ENCODE assay signal across 8 mouse cellular contexts in genomic region chr1:187031796-187032195, GRCm38 (mm10).
DNase-seq lines count a peak whose midpoint lies in the region; ATAC-seq and TF ChIP-seq lines count a peak whose summit lies in the region.

No protein-coding gene starts in this region.

- H3K27me3 ChIP-seq in midbrain, embryonic 11.5 days (ENCODE audit: control insufficient read depth, insufficient read depth, low read length), result no peaks in the 10 kb centered on the region
- H3K27me3 ChIP-seq in midbrain, embryonic 10.5 days (ENCODE audit: low read depth, poor library complexity, severe bottlenecking), result no peaks in the 10 kb centered on the region
- H3K27me3 ChIP-seq in heart, postnatal 0 days (ENCODE audit: control insufficient read depth, insufficient read depth, low read length), result no peaks in the 10 kb centered on the region

- DNase-seq in midbrain, embryonic 11.5 days (ENCODE audit: low spot score, missing footprints), result peak; percentile 87
- no peak for DNase-seq in midbrain, embryonic 10.5 days (ENCODE audit: low spot score)
- DNase-seq in MN1 (ENCODE audit: low spot score), result peak; percentile 18
- DNase-seq in c-Kit-positive CD71-positive TER-119-negative erythroid progenitor cells, embryonic 14.5 days (ENCODE audit: low read depth), result peak; percentile 31
- DNase-seq in heart, postnatal 0 days (ENCODE audit: low spot score), result peak; percentile 67
- DNase-seq in layer of hippocampus, postnatal 25 days (ENCODE audit: extremely low spot score in 1 of 2, low spot score in 1 of 2), result peak; percentile 12 to 20
- DNase-seq in urinary bladder, postnatal 4 days (ENCODE audit: low spot score in 2 of 2), result no peak

- no peak for TF ChIP-seq POLR2A in olfactory bulb, adult 2 months (IDR thresholded peaks at IDR 0.05; ENCODE audit: insufficient read depth, low read depth, low read length)

- TF ChIP-seq CTCF in heart, postnatal 0 days (IDR thresholded peaks at IDR 0.05; ENCODE audit: low read depth), result peak; percentile 87
- peak; percentile 56; the same call in 1 of the 2 replicates for TF ChIP-seq CTCF in olfactory bulb, adult 2 months (IDR thresholded peaks at IDR 0.05; ENCODE audit: insufficient read depth, low read depth, low read length)

- H3K36me3 ChIP-seq in midbrain, embryonic 11.5 days (ENCODE audit: control insufficient read depth, insufficient read depth, low read length), result no peaks in the 10 kb centered on the region
- H3K36me3 ChIP-seq in midbrain, embryonic 10.5 days, result no peaks in the 10 kb centered on the region
- no peaks in the 10 kb centered on the region for H3K36me3 ChIP-seq in heart, postnatal 0 days (replicated peaks; ENCODE audit: control insufficient read depth, insufficient read depth, low read length)

- no peak overlapping the region for H3K9ac ChIP-seq in midbrain, embryonic 11.5 days (ENCODE audit: low read length)
- no peak overlapping the region for H3K9ac ChIP-seq in heart, postnatal 0 days (replicated peaks; ENCODE audit: low read depth, low read length)

- no peak overlapping the region for H3K4me2 ChIP-seq in midbrain, embryonic 11.5 days
- H3K4me2 ChIP-seq in heart, postnatal 0 days (ENCODE audit: low read depth, low read length), result no peak overlapping the region

- H3K4me1 ChIP-seq in midbrain, embryonic 11.5 days (ENCODE audit: control insufficient read depth, insufficient read depth, low read length), result no peaks in the 10 kb centered on the region
- H3K4me1 ChIP-seq in midbrain, embryonic 10.5 days, result no peaks in the 10 kb centered on the region
- H3K4me1 ChIP-seq in heart, postnatal 0 days (ENCODE audit: control insufficient read depth, insufficient read depth), result no peaks in the 10 kb centered on the region
- H3K4me1 ChIP-seq in olfactory bulb, adult 2 months (ENCODE audit: control insufficient read depth, insufficient read depth, low read length), result no peaks in the 10 kb centered on the region

- no peak overlapping the region for H3K4me3 ChIP-seq in midbrain, embryonic 11.5 days (ENCODE audit: low read depth, low read length)
- H3K4me3 ChIP-seq in midbrain, embryonic 10.5 days, result no peak overlapping the region
- H3K4me3 ChIP-seq in heart, postnatal 0 days (ENCODE audit: low read depth, low read length), result no peak overlapping the region
- no peak overlapping the region for H3K4me3 ChIP-seq in olfactory bulb, adult 2 months (ENCODE audit: insufficient read depth, low read depth, low read length)

- H3K27ac ChIP-seq in midbrain, embryonic 11.5 days (ENCODE audit: low read depth, low read length), result no peak overlapping the region
- H3K27ac ChIP-seq in midbrain, embryonic 10.5 days (replicated peaks), result no peak overlapping the region
- H3K27ac ChIP-seq in heart, postnatal 0 days (ENCODE audit: low read depth), result no peak overlapping the region
- no peak overlapping the region for H3K27ac ChIP-seq in olfactory bulb, adult 2 months (ENCODE audit: insufficient read depth, low read depth, low read length)

- TF ChIP-seq EP300 in heart, postnatal 0 days (IDR thresholded peaks at IDR 0.05; ENCODE audit: low read depth), result no peak

- 53% methylated on average over 6 of the region's 6 CpGs for WGBS in midbrain, embryonic 11.5 days
- WGBS in midbrain, embryonic 10.5 days, result 62% methylated on average over 6 of the region's 6 CpGs
- WGBS in heart, postnatal 0 days, result 24% methylated on average over 6 of the region's 6 CpGs
- 31% methylated on average over 6 of the region's 6 CpGs for WGBS in olfactory bulb, adult 2 months

- no peaks in the 10 kb centered on the region for H3K9me3 ChIP-seq in midbrain, embryonic 11.5 days (ENCODE audit: control insufficient read depth, low read length)
- no peaks in the 10 kb centered on the region for H3K9me3 ChIP-seq in midbrain, embryonic 10.5 days (replicated peaks)
- no peaks in the 10 kb centered on the region for H3K9me3 ChIP-seq in heart, postnatal 0 days (replicated peaks; ENCODE audit: control insufficient read depth, low read length)

- no peak for ATAC-seq in midbrain, embryonic 11.5 days (ENCODE audit: low FRiP score)
- ATAC-seq in heart, postnatal 0 days (ENCODE audit: insufficient read depth, low read depth), result no peak

Comparison
In these comparisons a context has a peak if more than half of its experiments do, and no peak if none do; other contexts are left out.
1. DNase-seq: peak in midbrain, embryonic 11.5 days (single experiment), MN1 (single experiment), c-Kit-positive CD71-positive TER-119-negative erythroid progenitor cells, embryonic 14.5 days (single experiment), heart, postnatal 0 days (single experiment) and layer of hippocampus, postnatal 25 days (2 of 2); none in midbrain, embryonic 10.5 days (single experiment) and urinary bladder, postnatal 4 days (0 of 2).